Mouse (Mus musculus) brain, embryonic 14.5 days (tissue): ENCODE data around the gene Olfr113. TPM values are rescaled to one million over a fixed set of nuclear protein-coding genes. Genes with fewer than 3 reads are reported as not detected.
"Not testable (repeated sequence)": the region's sequence is repeated elsewhere in the genome, so short reads cannot be mapped to it uniquely, and the experiment has no call there.

ENCODE experiments used
- DNase-seq: peaks from one replicate; pipeline ENCODE4 v3.0.0-alpha.2; 2011; ENCODE audit warnings: low read depth
- CTCF ChIP-seq: fragments of 200-500 bp; IDR thresholded peaks from 2 replicates; pipeline ENCODE4 v1.5.1; 2012; ENCODE audit warnings: inconsistent platforms, mild to moderate bottlenecking, moderate library complexity, borderline replicate concordance; ENCODE audit not compliant: insufficient read depth, insufficient read length; ENCODE audit errors: extremely low read depth
- POLR2A ChIP-seq: fragments of 200-500 bp; IDR thresholded peaks from 2 replicates; pipeline ENCODE4 v1.6.1; 2012; ENCODE audit warnings: mild to moderate bottlenecking, inconsistent platforms, borderline replicate concordance; ENCODE audit not compliant: poor library complexity, insufficient read depth, insufficient read length, severe bottlenecking; ENCODE audit errors: extremely low read depth
- polyA plus RNA-seq: library from polyadenylated mRNA; depleted of rRNA; stranded (reverse); fragments of >200 nt; gene quantifications from 2 replicates; pipeline ENCODE4 v1.2.3, GENCODE M21; 2012; rRNA removed

Olfr113 gene
- not detected in 2 replicates for polyA plus RNA-seq

GRCm38 (mm10) chr17:37577563-37577962, at the start of gene Olfr113:
Gene Olfr113, minus strand, starts transcription at chr17:37577663.
- no peak for DNase-seq
- TF ChIP-seq POLR2A (no peak), CTCF (no peak)

- no peak for DNase-seq
- no peak for TF ChIP-seq CTCF
- TF ChIP-seq POLR2A = no peak
Observed at GRCm38 (mm10) chr17:37627009-37627408, 49.5 kb upstream of the Olfr113 start, which contains the start of the genes Olfr115 and Olfr116. Gene Olfr115, minus strand, starts transcription at chr17:37627109. Gene Olfr116, minus strand, starts transcription at chr17:37627199.

DNA sequence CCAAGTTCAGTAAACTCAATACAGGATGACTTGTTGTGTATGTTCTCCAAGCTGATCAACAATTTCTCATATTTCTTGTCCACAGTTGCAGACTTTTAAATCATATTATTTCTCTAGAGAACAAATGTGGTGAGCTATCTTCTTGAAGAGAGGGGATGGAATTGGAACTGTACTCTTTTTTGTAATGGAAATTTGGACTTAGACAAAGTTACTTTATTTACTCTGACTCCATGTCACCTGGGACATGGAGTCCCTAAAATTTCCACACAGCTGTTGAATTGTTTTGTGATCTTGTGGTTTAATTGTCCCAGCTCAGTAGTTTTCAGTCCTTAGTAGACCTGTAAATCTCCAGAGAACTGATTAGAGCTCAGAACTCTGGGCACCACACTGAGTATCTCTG, 15.2 kb upstream of the Olfr113 start, which contains the start of gene Olfr114:
TSS of gene Olfr114 (minus strand) at position 101 of the 400 bp plus-strand sequence.
- no peak for DNase-seq
- no peak for TF ChIP-seq POLR2A
- TF ChIP-seq CTCF = no peak

GRCm38 (mm10) chr17:37569351-37569750, 8.1 kb downstream of the Olfr113 start, which contains the start of gene Olfr112:
Gene Olfr112, minus strand, starts transcription at chr17:37569451.
- TF ChIP-seq CTCF (no peak), POLR2A (no peak)
- DNase-seq = no peak

DNA sequence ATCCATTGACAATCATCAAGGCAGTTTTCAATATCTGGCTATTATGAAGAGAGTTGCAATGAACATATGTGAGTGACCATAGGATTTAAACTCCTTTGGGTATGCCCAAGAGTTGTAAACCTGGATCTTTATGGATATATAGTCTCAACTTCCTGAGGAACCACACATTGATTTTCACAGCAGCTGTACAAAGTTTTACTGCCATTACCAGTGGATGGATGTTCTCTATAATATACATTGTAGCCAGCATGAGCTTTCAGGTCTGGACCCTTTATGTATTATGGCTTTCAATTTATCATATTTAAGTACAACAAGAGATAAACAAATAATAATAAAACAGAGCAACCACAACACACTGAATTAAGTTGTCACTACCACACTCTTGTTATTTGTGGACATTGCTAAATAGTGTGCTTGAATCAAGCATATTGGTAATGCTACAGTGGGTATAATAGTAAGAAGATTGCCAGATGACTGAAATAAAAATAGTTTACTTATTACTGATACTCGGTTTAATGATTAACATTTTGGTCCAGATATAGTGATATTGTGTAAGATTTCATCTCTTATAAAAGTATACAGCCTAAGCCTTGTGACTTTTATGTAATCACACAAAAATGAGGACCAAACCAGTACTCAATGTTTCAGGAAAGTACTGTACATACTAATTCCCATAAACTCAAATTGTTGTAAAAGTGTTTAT, 18.4 kb downstream of the Olfr113 start:
- TF ChIP-seq CTCF = no peak
- TF ChIP-seq POLR2A = no peak
- no peak for DNase-seq

GRCm38 (mm10) chr17:37543800-37544435, 33.5 kb downstream of the Olfr113 start:
- peak; percentile 41 for DNase-seq

DNA sequence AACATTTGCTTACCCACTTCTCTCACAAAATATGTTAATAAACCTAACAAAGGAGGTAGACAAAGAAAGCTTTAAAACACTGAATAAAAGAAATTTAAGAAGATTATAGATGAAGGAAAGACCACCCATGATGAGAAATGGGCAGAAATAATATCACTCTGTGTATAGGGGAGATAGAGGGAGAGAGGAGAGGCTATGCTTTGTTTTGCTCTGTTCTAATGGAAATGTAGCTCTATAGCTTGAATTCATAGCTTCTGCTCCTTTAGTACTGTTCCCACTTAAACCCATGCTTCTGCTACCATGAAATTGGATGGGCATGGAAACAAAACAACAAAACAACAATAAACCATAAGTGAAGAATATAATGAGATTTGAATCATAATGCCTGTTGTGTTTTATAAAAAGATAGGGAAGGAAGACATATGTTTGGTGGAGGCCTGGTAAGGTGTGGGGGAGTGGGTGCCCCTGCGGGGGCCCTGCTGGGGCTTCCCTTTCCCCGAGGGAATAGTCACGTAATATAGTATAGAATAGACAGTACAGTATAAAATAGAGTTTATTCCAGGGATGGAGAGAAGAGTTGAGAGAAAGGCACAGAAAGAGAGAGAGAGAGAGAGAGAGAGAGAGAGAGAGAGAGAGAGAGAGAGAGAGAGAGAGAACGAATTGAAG, 35.9 kb downstream of the Olfr113 start:
- DNase-seq = no peak
- TF ChIP-seq CTCF = no peak
- TF ChIP-seq POLR2A = no peak

More at GRCm38 (mm10) chr17:37543800-37544435, 33.5 kb downstream of the Olfr113 start:
- TF ChIP-seq POLR2A = no peak
- TF ChIP-seq CTCF = no peak

- not testable (repeated sequence) for DNase-seq
Observed at GRCm38 (mm10) chr17:37538416-37538815, 39.0 kb downstream of the Olfr113 start.

DNA sequence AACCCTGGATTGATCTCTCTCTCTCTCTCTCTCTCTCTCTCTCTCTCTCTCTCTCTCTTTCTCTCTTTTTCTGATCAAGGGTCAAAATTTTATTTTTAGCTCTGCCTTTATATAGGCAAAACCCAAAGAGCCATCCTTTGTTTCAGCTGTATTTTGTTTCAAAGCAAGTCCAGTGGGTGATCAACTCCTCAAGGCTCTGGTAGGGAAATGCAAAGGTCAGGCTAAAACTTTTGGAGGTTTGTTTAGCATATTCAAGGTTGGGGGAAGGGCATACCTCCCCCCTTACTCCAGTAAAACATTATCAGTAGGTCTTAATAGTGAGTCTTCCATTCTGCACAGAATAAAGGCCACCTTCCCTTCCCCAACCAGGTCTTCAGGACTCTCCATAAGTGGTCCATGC, 42.3 kb downstream of the Olfr113 start:
- TF ChIP-seq CTCF (no peak), POLR2A (no peak)
- no peak for DNase-seq

DNA sequence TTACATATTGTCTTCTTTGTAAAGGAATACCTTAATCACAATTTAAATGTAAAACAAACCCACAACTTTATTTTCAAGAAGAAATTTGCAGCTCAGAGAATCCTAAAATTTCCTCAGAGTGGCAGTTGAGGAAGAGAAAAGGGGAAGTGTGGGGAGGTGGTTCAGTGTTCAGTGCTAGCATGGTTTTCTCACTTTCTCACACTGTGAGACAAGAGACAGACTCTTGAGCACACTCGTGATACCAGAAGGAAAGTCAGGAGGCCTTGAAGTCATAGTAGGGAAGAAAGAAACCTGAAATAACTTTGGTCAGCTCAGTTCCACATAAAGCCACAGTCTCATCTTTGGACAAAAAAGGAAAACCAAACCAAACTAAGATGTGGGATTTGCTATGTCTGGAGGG, 52.0 kb downstream of the Olfr113 start:
- not testable (repeated sequence) for DNase-seq

DNA sequence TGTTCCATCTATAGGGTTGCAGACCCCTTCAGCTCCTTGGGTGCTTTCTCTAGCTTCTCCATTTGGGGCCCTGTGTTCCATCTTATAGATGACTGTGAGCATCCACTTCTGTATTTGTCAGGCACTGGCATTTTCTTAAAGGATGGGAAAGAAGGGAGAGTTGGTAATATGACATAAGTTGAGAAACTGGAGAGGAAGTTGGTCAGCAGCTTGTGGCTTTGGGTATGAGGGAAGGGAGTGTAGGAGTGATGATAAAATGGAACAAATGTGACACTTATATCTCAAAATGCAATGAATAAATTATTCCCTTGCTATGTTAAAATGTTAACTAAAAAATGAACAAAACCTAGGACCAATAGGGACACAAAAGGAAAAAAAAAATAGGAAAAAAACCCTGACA, 52.9 kb downstream of the Olfr113 start:
- not testable (repeated sequence) for DNase-seq

Other genes starting within 250 kb of the Olfr113 start
- not detected in 2 replicates for gene Olfr103, start 238.0 kb downstream of the Olfr113 start, polyA plus RNA-seq
- gene Olfr104-ps, start 218.1 kb downstream of the Olfr113 start, polyA plus RNA-seq = not detected in 2 replicates
- not detected in 2 replicates for gene Olfr105-ps, start 198.6 kb downstream of the Olfr113 start, polyA plus RNA-seq
- gene Olfr106-ps, start 187.3 kb downstream of the Olfr113 start, polyA plus RNA-seq = not detected in 2 replicates
- gene Olfr107, start 178.4 kb downstream of the Olfr113 start, polyA plus RNA-seq = not detected in 2 replicates
- gene Olfr108, start 132.2 kb downstream of the Olfr113 start, polyA plus RNA-seq = not detected in 2 replicates
- gene Olfr109, start 118.7 kb downstream of the Olfr113 start, polyA plus RNA-seq = not detected in 2 replicates
- gene H2-M2, start 94.1 kb downstream of the Olfr113 start, polyA plus RNA-seq = not detected in 2 replicates
- not detected in 2 replicates for gene Olfr110, start 85.2 kb downstream of the Olfr113 start, polyA plus RNA-seq
- 0.04 and 0.08 TPM in 2 replicates for gene Olfr111, start 69.6 kb downstream of the Olfr113 start, polyA plus RNA-seq
- not detected in 2 replicates for gene Olfr112, start 8.2 kb downstream of the Olfr113 start, polyA plus RNA-seq
- not detected in 2 replicates for gene Olfr114, start 15.1 kb upstream of the Olfr113 start, polyA plus RNA-seq
- gene Olfr115, start 49.4 kb upstream of the Olfr113 start, polyA plus RNA-seq = not detected in 2 replicates
- not detected in 2 replicates for gene Olfr116, start 49.5 kb upstream of the Olfr113 start, polyA plus RNA-seq
- not detected in 2 replicates for gene Olfr117, start 86.1 kb upstream of the Olfr113 start, polyA plus RNA-seq
- gene Olfr118, start 89.3 kb upstream of the Olfr113 start, polyA plus RNA-seq = not detected in 2 replicates
- not detected in 2 replicates for gene Olfr119, start 118.9 kb upstream of the Olfr113 start, polyA plus RNA-seq
- gene Olfr120, start 144.1 kb upstream of the Olfr113 start, polyA plus RNA-seq = not detected in 2 replicates
- not detected in 2 replicates for gene Olfr121, start 171.2 kb upstream of the Olfr113 start, polyA plus RNA-seq
- not detected in 2 replicates for gene Olfr122, start 190.9 kb upstream of the Olfr113 start, polyA plus RNA-seq
- gene Olfr123, start 215.9 kb upstream of the Olfr113 start, polyA plus RNA-seq = not detected in 2 replicates
- gene Olfr124, start 222.2 kb upstream of the Olfr113 start, polyA plus RNA-seq = not detected in 2 replicates